ENCODE assay signal across 8 mouse cellular contexts in genomic region chr5:31614339-31615025, GRCm38 (mm10). TPM values are rescaled to one million over a fixed set of nuclear protein-coding genes. Genes with fewer than 3 reads are reported as not detected.
A peak's percentile ranks its signal among the peaks of the same experiment; 100 is the strongest.
DNase-seq lines count a peak whose midpoint lies in the region; ATAC-seq and TF ChIP-seq lines count a peak whose summit lies in the region.

No protein-coding gene starts in this region.

- H3K9me3 ChIP-seq in forebrain, embryonic 13.5 days (replicated peaks) = no peaks in the 10 kb centered on the region
- H3K9me3 ChIP-seq in liver, embryonic 13.5 days (replicated peaks) = no peaks in the 10 kb centered on the region

- 52% methylated on average over 6 of the region's 6 CpGs for WGBS in forebrain, embryonic 13.5 days
- 11% methylated on average over 6 of the region's 6 CpGs for WGBS in liver, embryonic 13.5 days (ENCODE audit: insufficient replicate concordance)
- WGBS in small intestine, adult 2 months = 44% methylated on average over 6 of the region's 6 CpGs

- peaks cover 14% of the 10 kb centered on the region for H3K4me1 ChIP-seq in forebrain, embryonic 13.5 days
- H3K4me1 ChIP-seq in liver, embryonic 13.5 days (replicated peaks) = peaks cover 19% of the 10 kb centered on the region
- peaks cover 6% of the 10 kb centered on the region; the same call in 1 of the 2 replicates for H3K4me1 ChIP-seq in small intestine, adult 2 months (ENCODE audit: control insufficient read depth, insufficient read depth, insufficient read length, low read length)

- peak overlapping the region; percentile 73 for H3K4me2 ChIP-seq in forebrain, embryonic 13.5 days
- H3K4me2 ChIP-seq in liver, embryonic 13.5 days = peak overlapping the region; percentile 66

- peak overlapping the region; percentile 66 for H3K9ac ChIP-seq in forebrain, embryonic 13.5 days
- peak overlapping the region; percentile 83 for H3K9ac ChIP-seq in liver, embryonic 13.5 days

- no peak for TF ChIP-seq CTCF in small intestine, adult 2 months (IDR thresholded peaks at IDR 0.05; ENCODE audit: extremely low read depth, insufficient read length, insufficient replicate concordance, low read depth, low read length)

- peaks cover 30% of the 10 kb centered on the region for H3K36me3 ChIP-seq in forebrain, embryonic 13.5 days (ENCODE audit: poor library complexity, severe bottlenecking)
- peaks cover 32% of the 10 kb centered on the region for H3K36me3 ChIP-seq in liver, embryonic 13.5 days
- H3K36me3 ChIP-seq in small intestine, adult 2 months (ENCODE audit: control insufficient read depth, insufficient read depth, low read length) = peaks cover 14% of the 10 kb centered on the region; the same call in 1 of the 2 replicates

- TF ChIP-seq POLR2A in small intestine, adult 2 months (IDR thresholded peaks at IDR 0.05; ENCODE audit: low read depth, low read length) = no peak

- no peaks in the 10 kb centered on the region for H3K27me3 ChIP-seq in forebrain, embryonic 13.5 days
- no peaks in the 10 kb centered on the region for H3K27me3 ChIP-seq in liver, embryonic 13.5 days
- no peaks in the 10 kb centered on the region for H3K27me3 ChIP-seq in small intestine, adult 2 months (ENCODE audit: control insufficient read depth, insufficient read depth, low read length)

- H3K4me3 ChIP-seq in forebrain, embryonic 13.5 days = peak overlapping the region; percentile 61
- H3K4me3 ChIP-seq in liver, embryonic 13.5 days (replicated peaks) = peak overlapping the region; percentile 87
- H3K4me3 ChIP-seq in small intestine, adult 2 months (ENCODE audit: low read depth, low read length) = peak overlapping the region; percentile 99

- DNase-seq in spleen, postnatal 36 days (ENCODE audit: low spot score in 2 of 2) = peak; percentile 53 to 57
- no peak for DNase-seq in spleen, adult 12 weeks (ENCODE audit: low spot score)
- DNase-seq in liver, embryonic 13.5 days = no peak
- no peak for DNase-seq in right cerebral cortex, postnatal 4 days
- no peak for DNase-seq in embryo, embryonic 10.5 days (ENCODE audit: low spot score)
- no peak for DNase-seq in left cerebral cortex, postnatal 4 days

- 0 out of 2 replicates have a peak overlapping the region, but pooled peaks have one; percentile 54 for H3K27ac ChIP-seq in forebrain, embryonic 13.5 days
- peak overlapping the region; percentile 90 for H3K27ac ChIP-seq in liver, embryonic 13.5 days
- H3K27ac ChIP-seq in small intestine, adult 2 months (ENCODE audit: insufficient read depth, low read depth, low read length) = peak overlapping the region; percentile 96; the same call in 1 of the 2 replicates

- intact Hi-C loops in left cerebral cortex, postnatal 4 days (cut with DNase I) = no loop called here

- ATAC-seq in forebrain, embryonic 13.5 days = no peak
- ATAC-seq in liver, embryonic 13.5 days (ENCODE audit: low read depth) = no peak

RNA-seq across cellular contexts. Expression of gene Mrpl33, which starts 17.7 kb away (rescaled TPM):
- polyA plus RNA-seq in forebrain, embryonic 13.5 days (2015; fragmentation: Nextera tagmentation; extraction: Ambion mirVana) = 239 and 254 TPM in 2 replicates
- 240 and 241 TPM in 2 replicates for polyA plus RNA-seq in liver, embryonic 13.5 days (2015; fragmentation: Nextera tagmentation; extraction: Ambion mirVana)
- 4.3 and 7.9 TPM in 2 replicates for polyA plus RNA-seq in small intestine, adult 2 months (2012; rRNA removed)
- total RNA-seq in left cerebral cortex, postnatal 4 days (2021) = 100 to 1,000 TPM; 116 to 121 TPM

Comparison
In these comparisons a context has a peak if more than half of its experiments do, and no peak if none do; other contexts are left out.
1. DNase-seq: peak in spleen, postnatal 36 days (2 of 2); none in spleen, adult 12 weeks (single experiment), liver, embryonic 13.5 days (single experiment), right cerebral cortex, postnatal 4 days (single experiment), embryo, embryonic 10.5 days (single experiment) and left cerebral cortex, postnatal 4 days (single experiment).
2. RNA of gene Mrpl33, which starts 17.7 kb away (polyA plus RNA-seq): 239 to 254 TPM in forebrain, embryonic 13.5 days and 240 to 241 TPM in liver, embryonic 13.5 days; 4.3 to 7.9 TPM in small intestine, adult 2 months; every median in the first group is over 10 times any median in the second.
3. Peak in every context shown above with its lines, with median percentiles within 50 percentile points of each other: H3K27ac ChIP-seq and H3K4me3 ChIP-seq.